Mouse (Mus musculus): ENCODE results near the gene Wwox. TPM values are rescaled to one million over a fixed set of nuclear protein-coding genes. Genes with fewer than 3 reads are reported as not detected.

Gene Wwox
- total RNA-seq, 2 experiments from 2014 or later = 14.2 to 14.3 TPM

DNA sequence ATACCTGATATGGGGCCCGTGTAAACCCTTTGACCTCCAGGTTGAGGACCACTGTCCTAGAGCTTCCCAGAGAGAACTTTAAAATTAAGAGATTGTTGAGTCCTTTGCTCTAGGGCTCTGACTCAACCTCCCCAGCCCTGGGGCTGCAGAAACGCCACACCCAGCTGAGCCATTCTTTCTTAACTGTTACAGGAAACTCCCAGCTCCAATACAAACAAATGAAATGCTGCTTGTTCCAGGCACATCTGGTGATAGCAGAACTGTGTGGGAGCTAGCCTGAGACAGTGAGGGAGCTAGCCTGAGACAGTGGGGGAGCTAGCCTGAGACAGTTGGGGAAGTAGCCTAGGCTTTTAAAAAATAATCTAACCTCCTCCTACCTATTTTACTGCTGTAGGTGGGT is 194.7 kb downstream of the Wwox start:
- no peak for DNase-seq (ENCODE audit: low spot score in 2 of 2)
- Histone ChIP-seq H3K4me3 (no peak overlapping the region), H3K27ac (no peak overlapping the region)
- TF ChIP-seq CTCF (conservative IDR thresholded peaks at IDR 0.05) = no peak

- no peak overlapping the region for H3K4me3 ChIP-seq
- no peak overlapping the region for H3K27ac ChIP-seq
- no peak for DNase-seq (ENCODE audit: low spot score in 2 of 2)
- no peak for TF ChIP-seq CTCF (conservative IDR thresholded peaks at IDR 0.05)
These were observed 195.4 kb downstream of the Wwox start for GRCm38 (mm10) chr8:114634669-114635410.

DNA sequence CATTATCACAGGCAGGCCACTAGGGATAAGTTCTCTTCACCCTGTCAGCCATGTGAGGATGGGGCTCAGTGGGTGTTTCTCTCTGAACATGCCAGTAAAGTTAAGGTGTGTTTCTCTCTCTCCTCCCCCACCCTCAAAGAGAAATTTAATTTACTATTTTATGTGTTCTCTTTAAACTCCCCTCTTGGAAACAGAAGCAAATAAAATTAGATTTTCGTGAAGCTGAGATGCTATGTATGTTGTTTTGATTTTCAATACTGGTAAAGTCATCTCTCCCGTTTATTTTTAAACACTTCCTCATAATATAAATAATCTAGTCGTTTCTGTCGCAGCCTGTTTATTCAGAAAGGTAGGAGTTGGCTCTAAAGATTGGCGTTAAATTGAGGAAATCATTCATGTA is 196.9 kb downstream of the Wwox start:
- DNase-seq (ENCODE audit: low spot score in 2 of 2) = no peak
- Histone ChIP-seq H3K27ac (no peak overlapping the region), H3K4me3 (no peak overlapping the region)
- no peak for TF ChIP-seq CTCF (conservative IDR thresholded peaks at IDR 0.05)

DNA sequence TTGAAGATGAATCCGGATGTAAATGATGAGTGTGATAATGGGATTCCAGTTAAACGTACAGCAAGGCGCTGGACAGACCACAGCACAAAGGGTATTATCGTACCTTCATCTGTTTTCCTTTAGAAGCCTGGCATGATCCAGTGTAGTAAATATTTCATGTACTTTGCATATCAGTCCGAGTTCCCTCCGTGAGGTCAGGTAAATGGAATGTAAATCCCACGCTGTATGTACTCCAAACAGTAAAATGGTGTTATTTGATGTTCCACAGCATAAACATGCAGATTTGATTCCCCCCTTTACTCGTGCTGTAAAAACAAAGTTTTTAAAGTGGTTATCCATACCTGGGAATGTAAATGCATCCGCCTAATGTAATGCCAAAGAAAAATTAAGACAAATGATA is 202.4 kb downstream of the Wwox start:
- no peak for DNase-seq (ENCODE audit: low spot score in 2 of 2)
- no peak overlapping the region for H3K27ac ChIP-seq
- no peak overlapping the region for H3K4me3 ChIP-seq
- no peak for TF ChIP-seq CTCF (conservative IDR thresholded peaks at IDR 0.05)

- Histone ChIP-seq H3K4me3 (peak overlapping the region; percentile 19), H3K27ac (no peak overlapping the region)
- no peak for TF ChIP-seq CTCF (conservative IDR thresholded peaks at IDR 0.05)
- DNase-seq (ENCODE audit: low spot score in 2 of 2) = no peak
These were observed 211.3 kb downstream of the Wwox start for GRCm38 (mm10) chr8:114650789-114651188.

GRCm38 (mm10) chr8:114657789-114658188 is 218.3 kb downstream of the Wwox start:
- no peak overlapping the region for H3K4me3 ChIP-seq
- no peak for TF ChIP-seq CTCF (conservative IDR thresholded peaks at IDR 0.05)
- no peak overlapping the region for H3K27ac ChIP-seq
- DNase-seq (ENCODE audit: low spot score in 2 of 2) = no peak

DNA sequence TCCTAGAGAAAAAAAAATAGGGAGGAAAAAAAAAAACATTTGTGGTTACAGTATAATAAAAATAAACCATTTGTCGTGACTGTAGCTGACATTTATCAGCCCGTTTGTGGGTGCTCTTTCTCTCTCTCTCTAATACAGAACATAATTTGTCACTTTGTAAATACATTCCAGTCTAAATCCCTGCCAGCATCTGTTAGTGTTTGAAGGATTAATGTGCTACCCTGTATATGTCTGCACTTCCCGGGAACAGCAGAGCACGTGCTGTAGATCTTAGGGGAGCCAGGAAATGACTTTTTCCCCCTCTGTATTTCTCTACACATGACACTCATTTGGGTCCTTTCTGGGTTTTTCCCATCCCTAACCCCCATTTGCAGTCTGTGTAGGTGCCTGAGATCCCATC is 219.0 kb downstream of the Wwox start:
- H3K27ac ChIP-seq = no peak overlapping the region
- H3K4me3 ChIP-seq = no peak overlapping the region
- no peak for TF ChIP-seq CTCF (conservative IDR thresholded peaks at IDR 0.05)
- DNase-seq (ENCODE audit: low spot score in 2 of 2) = no peak

GRCm38 (mm10) chr8:114663053-114663452 is 223.6 kb downstream of the Wwox start:
- DNase-seq (ENCODE audit: low spot score in 2 of 2) = no peak
- Histone ChIP-seq H3K4me3 (no peak overlapping the region), H3K27ac (no peak overlapping the region)
- no peak for TF ChIP-seq CTCF (conservative IDR thresholded peaks at IDR 0.05)

DNA sequence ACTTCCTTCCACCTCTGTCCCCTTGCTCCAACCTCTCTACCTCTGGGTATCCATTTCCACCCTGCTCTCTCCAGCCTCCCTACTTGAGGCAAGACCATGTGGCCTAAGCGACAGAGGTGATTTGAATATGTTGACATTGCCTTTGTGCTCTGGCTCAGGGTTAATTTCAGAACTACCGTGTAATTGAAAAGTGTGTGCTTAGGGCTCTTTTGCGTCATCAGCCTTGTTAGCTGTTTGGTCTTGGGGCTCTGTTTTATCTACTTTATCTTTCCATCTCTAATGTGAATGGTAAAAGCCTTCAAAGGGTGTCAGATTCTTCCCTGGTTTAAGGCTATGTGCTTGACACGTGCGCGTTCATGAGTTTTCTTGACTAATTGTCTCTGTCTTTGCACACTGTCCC is 226.1 kb downstream of the Wwox start:
- no peak overlapping the region for H3K4me3 ChIP-seq
- no peak for DNase-seq (ENCODE audit: low spot score in 2 of 2)
- no peak overlapping the region for H3K27ac ChIP-seq
- no peak for TF ChIP-seq CTCF (conservative IDR thresholded peaks at IDR 0.05)

GRCm38 (mm10) chr8:114670801-114671200 is 231.3 kb downstream of the Wwox start:
- TF ChIP-seq CTCF (conservative IDR thresholded peaks at IDR 0.05) = no peak
- Histone ChIP-seq H3K27ac (no peak overlapping the region), H3K4me3 (no peak overlapping the region; the same call in 1 of the 2 replicates)
- no peak for DNase-seq (ENCODE audit: low spot score in 2 of 2)

DNA sequence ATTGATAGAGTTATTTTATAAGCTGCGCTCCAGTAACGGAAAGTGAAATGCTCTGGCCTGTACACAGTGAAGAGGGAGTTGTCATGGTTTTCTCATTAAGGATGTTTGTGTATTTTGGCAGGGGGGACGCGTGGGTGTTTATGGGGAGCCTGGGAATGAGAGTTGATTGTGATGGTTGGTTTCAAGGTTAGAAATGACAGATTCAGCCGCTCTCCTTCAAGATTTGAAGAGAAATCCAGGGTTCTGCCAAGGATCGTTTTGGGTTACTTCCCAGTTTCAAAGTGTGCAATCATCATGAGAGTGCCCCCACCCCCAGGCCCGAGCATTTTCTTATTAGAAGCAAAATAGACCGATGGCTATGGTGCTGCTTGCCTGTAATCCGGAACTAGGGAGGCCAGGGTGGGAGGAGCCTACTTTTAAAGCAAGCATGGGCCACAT is 231.8 kb downstream of the Wwox start:
- TF ChIP-seq CTCF (conservative IDR thresholded peaks at IDR 0.05) = no peak
- Histone ChIP-seq H3K27ac (no peak overlapping the region), H3K4me3 (no peak overlapping the region; the same call in 1 of the 2 replicates)
- DNase-seq (ENCODE audit: low spot score in 2 of 2) = peak; percentile 15 to 27

GRCm38 (mm10) chr8:114673416-114673815 is 234.0 kb downstream of the Wwox start:
- H3K4me3 ChIP-seq = no peak overlapping the region
- no peak for TF ChIP-seq CTCF (conservative IDR thresholded peaks at IDR 0.05)
- no peak overlapping the region for H3K27ac ChIP-seq
- DNase-seq (ENCODE audit: low spot score in 2 of 2) = no peak

DNA sequence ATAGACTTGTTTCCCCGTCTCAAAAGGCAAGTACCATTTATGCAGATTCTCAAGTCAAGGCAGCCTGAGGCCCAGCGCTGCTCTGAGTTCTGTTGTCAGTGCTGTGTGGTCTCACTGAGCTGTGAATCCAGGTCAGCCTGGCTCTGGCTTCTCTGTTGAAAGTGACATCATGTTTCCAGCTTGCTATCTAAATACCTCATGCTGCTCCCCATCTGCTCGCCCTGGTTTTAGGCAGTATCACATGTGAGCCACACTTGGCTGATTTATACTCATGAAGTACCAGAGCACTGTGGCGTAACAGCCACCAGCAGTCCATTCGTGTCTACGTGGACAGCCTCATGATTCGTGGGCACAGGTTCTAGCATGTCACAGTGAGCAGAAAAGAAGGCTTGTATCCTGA is 235.7 kb downstream of the Wwox start:
- no peak for TF ChIP-seq CTCF (conservative IDR thresholded peaks at IDR 0.05)
- Histone ChIP-seq H3K4me3 (no peak overlapping the region), H3K27ac (no peak overlapping the region)
- DNase-seq (ENCODE audit: low spot score in 2 of 2) = peak in 1 of 2 experiments; percentile 23

GRCm38 (mm10) chr8:114676918-114677317 is 237.5 kb downstream of the Wwox start:
- Histone ChIP-seq H3K4me3 (no peak overlapping the region), H3K27ac (no peak overlapping the region)
- DNase-seq (ENCODE audit: low spot score in 2 of 2) = no peak
- TF ChIP-seq CTCF (conservative IDR thresholded peaks at IDR 0.05) = no peak

Measured in layer of hippocampus, adult 2 months (tissue).